Mouse (Mus musculus) mouse trophoblast stem cell (cell line): ENCODE results near the gene Gm13871.
"Not testable (repeated sequence)": the region's sequence is repeated elsewhere in the genome, so short reads cannot be mapped to it uniquely, and the experiment has no call there.

Source experiments
- in situ Hi-C, 2 experiments: fragments of 300-500 bp; cut with MseI, MboI; formaldehyde crosslinking; loops; 2 replicates in 1 of 2; 3 replicates in 1 of 2; pipeline ENCODE4 v1.15.1; 2025

The Gm13871 gene

DNA sequence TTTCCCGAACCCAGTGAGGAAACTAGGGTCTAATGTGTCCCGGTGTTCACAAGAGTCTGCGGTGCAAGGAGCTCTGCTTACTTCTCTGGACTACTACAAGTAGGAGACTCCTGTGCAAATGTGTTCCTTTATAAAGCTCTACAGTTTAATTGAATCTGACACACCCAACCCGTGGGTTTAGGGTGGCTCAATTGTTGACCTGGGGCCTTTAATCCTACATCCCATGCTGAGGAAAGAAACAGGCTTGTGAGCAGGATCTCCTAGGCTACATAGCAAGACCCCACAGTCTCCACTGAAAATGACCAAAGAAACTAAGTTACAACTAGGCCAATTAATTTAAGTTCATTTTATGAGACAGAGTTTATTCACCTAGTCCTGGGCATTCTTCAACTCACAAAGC, at the start of gene Gm13871:
Gm13871 (minus strand) TSS at position 101 of the 400 bp plus-strand sequence.
- in situ Hi-C loops, result not testable (repeated sequence)

DNA sequence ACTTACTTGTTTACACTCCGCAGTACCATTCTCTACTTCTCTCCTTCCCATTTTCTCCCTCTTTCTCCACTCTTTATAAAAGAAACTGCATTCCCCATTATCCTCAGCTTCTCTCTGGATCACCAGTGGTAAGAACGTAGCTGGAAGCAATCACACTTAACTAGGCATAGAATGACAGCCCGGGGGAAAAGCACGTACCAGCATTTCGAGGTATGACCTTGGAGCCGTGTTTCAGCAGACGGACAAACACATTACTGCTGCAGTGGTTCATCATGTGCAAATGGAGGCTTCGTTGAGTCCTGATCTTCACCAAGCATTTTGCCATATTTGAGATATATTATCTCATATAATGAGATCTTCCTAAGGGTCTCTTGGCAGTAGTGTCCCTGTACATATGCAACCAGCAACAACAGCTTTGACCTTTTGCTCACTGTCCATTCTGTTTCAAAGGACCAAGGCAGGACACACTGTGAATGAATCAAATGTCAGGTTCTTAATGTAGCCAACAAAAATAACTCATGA, 44.7 kb upstream of the Gm13871 start, which contains the start of gene 2310002L09Rik:
2310002L09Rik (minus strand) TSS at position 472 of the 522 bp plus-strand sequence.
- in situ Hi-C loops, result loop anchor here in 1 of 2 experiments (25.0 kb wide), 1 partner anchor 363 kb away; no protein-coding TSS in a partner anchor

DNA sequence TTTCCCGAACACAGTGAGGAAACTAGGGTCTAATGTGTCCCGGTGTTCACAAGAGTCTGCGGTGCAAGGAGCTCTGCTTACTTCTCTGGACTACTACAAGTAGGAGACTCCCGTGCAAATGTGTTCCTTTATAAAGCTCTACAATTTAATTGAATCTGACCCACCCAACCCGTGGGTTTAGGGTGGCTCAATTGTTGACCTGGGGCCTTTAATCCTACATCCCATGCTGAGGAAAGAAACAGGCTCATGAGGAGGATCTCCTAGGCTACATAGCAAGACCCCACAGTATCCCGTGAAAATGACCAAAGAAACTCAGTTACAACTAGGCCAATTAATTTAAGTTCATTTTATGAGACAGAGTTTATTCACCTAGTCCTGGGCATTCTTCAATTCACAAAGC, 14.9 kb upstream of the Gm13871 start, which contains the start of gene Gm11756:
Gm11756 (minus strand) TSS at position 101 of the 400 bp plus-strand sequence.
- in situ Hi-C loops, result not testable (repeated sequence)

DNA sequence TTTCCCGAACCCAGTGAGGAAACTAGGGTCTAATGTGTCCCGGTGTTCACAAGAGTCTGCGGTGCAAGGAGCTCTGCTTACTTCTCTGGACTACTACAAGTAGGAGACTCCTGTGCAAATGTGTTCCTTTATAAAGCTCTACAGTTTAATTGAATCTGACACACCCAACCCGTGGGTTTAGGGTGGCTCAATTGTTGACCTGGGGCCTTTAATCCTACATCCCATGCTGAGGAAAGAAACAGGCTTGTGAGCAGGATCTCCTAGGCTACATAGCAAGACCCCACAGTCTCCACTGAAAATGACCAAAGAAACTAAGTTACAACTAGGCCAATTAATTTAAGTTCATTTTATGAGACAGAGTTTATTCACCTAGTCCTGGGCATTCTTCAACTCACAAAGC, 14.7 kb downstream of the Gm13871 start, which contains the start of gene Gm11757:
Gm11757 (minus strand) TSS at position 101 of the 400 bp plus-strand sequence.
- in situ Hi-C loops, result not testable (repeated sequence)

DNA sequence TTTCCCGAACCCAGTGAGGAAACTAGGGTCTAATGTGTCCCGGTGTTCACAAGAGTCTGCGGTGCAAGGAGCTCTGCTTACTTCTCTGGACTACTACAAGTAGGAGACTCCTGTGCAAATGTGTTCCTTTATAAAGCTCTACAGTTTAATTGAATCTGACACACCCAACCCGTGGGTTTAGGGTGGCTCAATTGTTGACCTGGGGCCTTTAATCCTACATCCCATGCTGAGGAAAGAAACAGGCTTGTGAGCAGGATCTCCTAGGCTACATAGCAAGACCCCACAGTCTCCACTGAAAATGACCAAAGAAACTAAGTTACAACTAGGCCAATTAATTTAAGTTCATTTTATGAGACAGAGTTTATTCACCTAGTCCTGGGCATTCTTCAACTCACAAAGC, 29.6 kb downstream of the Gm13871 start, which contains the start of gene Gm11758:
Gm11758 (minus strand) TSS at position 101 of the 400 bp plus-strand sequence.
- in situ Hi-C loops, result not testable (repeated sequence)
